Mouse (Mus musculus) bone marrow, adult 2 months (tissue): ENCODE results near the gene Pitpnm1.

ENCODE experiments used
- CTCF ChIP-seq: fragments of 200-500 bp; IDR thresholded peaks from 2 replicates; pipeline ENCODE4 v1.5.1; 2011; ENCODE audit warnings: low read length, control low read depth; ENCODE audit not compliant: control insufficient read depth, insufficient read depth
- POLR2A ChIP-seq: fragments of 200-500 bp; IDR thresholded peaks from 2 replicates; pipeline ENCODE4 v1.6.1; 2011; ENCODE audit warnings: low read depth, mild to moderate bottlenecking, control low read depth, low read length, borderline replicate concordance; ENCODE audit not compliant: control insufficient read depth

- TF ChIP-seq CTCF (no peak), POLR2A (no peak)
Measured at GRCm38 (mm10) chr19:4146366-4147021, 46.7 kb downstream of the Pitpnm1 start.
